17 mouse cellular contexts compared by ENCODE assay signal in the genomic region with DNA sequence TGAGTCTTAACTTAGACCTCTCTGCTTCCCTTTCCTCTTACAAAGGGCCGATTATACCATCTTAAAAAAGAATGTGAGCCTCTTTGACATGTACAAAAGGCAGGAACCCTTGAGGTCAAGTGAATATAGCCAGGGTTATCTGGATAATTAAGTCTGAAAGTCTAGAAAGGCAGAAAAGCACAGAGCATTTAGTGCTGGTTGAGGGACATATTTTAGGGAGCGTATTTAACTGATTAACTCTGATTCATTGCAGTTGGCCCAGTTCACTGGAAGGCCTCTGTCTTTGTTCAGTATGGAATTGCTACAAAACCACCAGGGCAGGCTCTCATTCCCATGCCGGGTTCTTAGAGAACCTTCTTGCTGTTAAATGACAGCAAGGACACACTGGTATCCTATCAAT. TPM values are rescaled to one million over a fixed set of nuclear protein-coding genes. Genes with fewer than 3 reads are reported as not detected.
DNase-seq lines count a peak whose midpoint lies in the region; ATAC-seq lines count a peak whose summit lies in the region.
"Had no signal": no experiment of that assay in that cellular context is flagged by ENCODE, and none has a peak within 500 bp of the region (broad histone marks: within the 10 kb centered on the region; RNA-seq: fewer than 3 reads in every experiment).

No protein-coding gene starts in this region.

- 22% methylated on average over 3 of the region's 3 CpGs for WGBS in hindbrain, embryonic 11.5 days
- WGBS in hindbrain, embryonic 14.5 days: 16% methylated on average over 3 of the region's 3 CpGs
- 15% methylated on average over 3 of the region's 3 CpGs for WGBS in embryonic facial prominence, embryonic 13.5 days

- H3K9ac ChIP-seq in hindbrain, embryonic 11.5 days (ENCODE audit: low read depth, low read length): no peak overlapping the region
- H3K9ac ChIP-seq in hindbrain, embryonic 14.5 days: no peak overlapping the region
- H3K9ac ChIP-seq in embryonic facial prominence, embryonic 13.5 days: no peak overlapping the region
- H3K9ac ChIP-seq: embryonic facial prominence, embryonic 15.5 days; forebrain, postnatal 0 days had no signal

- no peak overlapping the region for H3K4me3 ChIP-seq in hindbrain, embryonic 11.5 days (ENCODE audit: low read depth, low read length)
- no peak overlapping the region for H3K4me3 ChIP-seq in hindbrain, embryonic 14.5 days (replicated peaks; ENCODE audit: low read length)
- no peak overlapping the region for H3K4me3 ChIP-seq in embryonic facial prominence, embryonic 13.5 days
- H3K4me3 ChIP-seq: embryonic facial prominence, embryonic 15.5 days had no signal

- no peak overlapping the region for H3K4me2 ChIP-seq in hindbrain, embryonic 11.5 days (replicated peaks; ENCODE audit: low read depth, low read length)
- no peak overlapping the region for H3K4me2 ChIP-seq in hindbrain, embryonic 14.5 days (replicated peaks)
- H3K4me2 ChIP-seq in embryonic facial prominence, embryonic 13.5 days: no peak overlapping the region
- H3K4me2 ChIP-seq: embryonic facial prominence, embryonic 15.5 days had no signal

- H3K27ac ChIP-seq in hindbrain, embryonic 11.5 days (ENCODE audit: low read depth, low read length): no peak overlapping the region
- no peak overlapping the region for H3K27ac ChIP-seq in hindbrain, embryonic 14.5 days
- H3K27ac ChIP-seq in embryonic facial prominence, embryonic 13.5 days: peak overlapping the region; percentile 69; the same call in 1 of the 2 replicates
- H3K27ac ChIP-seq: hindbrain, postnatal 0 days had no signal

- no peaks in the 10 kb centered on the region for H3K36me3 ChIP-seq in hindbrain, embryonic 11.5 days (ENCODE audit: control insufficient read depth, insufficient read depth, low read length)
- no peaks in the 10 kb centered on the region for H3K36me3 ChIP-seq in hindbrain, embryonic 14.5 days (replicated peaks; ENCODE audit: control insufficient read depth, insufficient read depth)
- no peaks in the 10 kb centered on the region for H3K36me3 ChIP-seq in embryonic facial prominence, embryonic 13.5 days
- H3K36me3 ChIP-seq: embryonic facial prominence, embryonic 15.5 days had no signal

- DNase-seq in hindbrain, embryonic 11.5 days (ENCODE audit: low spot score): peak; percentile 17
- no peak for DNase-seq in hindbrain, embryonic 14.5 days (ENCODE audit: low spot score)
- DNase-seq in 3T3-L1 (ENCODE audit: low read depth, low spot score) (peak; percentile 38), NIH3T3 (ENCODE audit: low read depth) (peak; percentile 42)
- no peak for DNase-seq in frontal cortex, postnatal 36 days (ENCODE audit: low spot score in 2 of 2)
- no peak for DNase-seq in frontal cortex, adult 2 months (ENCODE audit: extremely low spot score in 1 of 2, low spot score in 1 of 2)
- no peak for DNase-seq in urinary bladder, postnatal 14 days (ENCODE audit: low spot score)
- DNase-seq: cerebellum, adult 18-20 months; forebrain, postnatal 0 days; gastrocnemius, postnatal 14 days; kidney, postnatal 10 days; left cerebral cortex, postnatal 4 days; thymus, adult 18-20 months had no signal

- no peak for ATAC-seq in hindbrain, embryonic 11.5 days (ENCODE audit: low FRiP score)
- ATAC-seq in hindbrain, embryonic 14.5 days (ENCODE audit: low FRiP score): no peak
- no peak for ATAC-seq in embryonic facial prominence, embryonic 13.5 days (ENCODE audit: insufficient number of reproducible peaks, insufficient read depth, low FRiP score, low TSS enrichment, low read depth)
- ATAC-seq: forebrain, postnatal 0 days; hindbrain, postnatal 0 days; Patski had no signal

- H3K4me1 ChIP-seq in hindbrain, embryonic 11.5 days (replicated peaks; ENCODE audit: control insufficient read depth, insufficient read depth, low read length): no peaks in the 10 kb centered on the region; the same call in 1 of the 2 replicates
- 0 out of 2 replicates have a peak, but pooled peaks cover 8% of the 10 kb centered on the region for H3K4me1 ChIP-seq in hindbrain, embryonic 14.5 days (replicated peaks; ENCODE audit: control insufficient read depth, insufficient read depth, low read length)
- H3K4me1 ChIP-seq in embryonic facial prominence, embryonic 13.5 days: peaks cover 27% of the 10 kb centered on the region

- H3K9me3 ChIP-seq in hindbrain, embryonic 11.5 days (ENCODE audit: control insufficient read depth, low read length): no peaks in the 10 kb centered on the region
- no peaks in the 10 kb centered on the region for H3K9me3 ChIP-seq in hindbrain, embryonic 14.5 days (ENCODE audit: control insufficient read depth, low read length)
- H3K9me3 ChIP-seq in embryonic facial prominence, embryonic 13.5 days: no peaks in the 10 kb centered on the region
- H3K9me3 ChIP-seq: embryonic facial prominence, embryonic 15.5 days had no signal

- H3K27me3 ChIP-seq in hindbrain, embryonic 11.5 days (ENCODE audit: control insufficient read depth, insufficient read depth, low read length): no peaks in the 10 kb centered on the region
- no peaks in the 10 kb centered on the region for H3K27me3 ChIP-seq in hindbrain, embryonic 14.5 days (ENCODE audit: control insufficient read depth, insufficient read depth, low read length)
- no peaks in the 10 kb centered on the region for H3K27me3 ChIP-seq in embryonic facial prominence, embryonic 13.5 days
- H3K27me3 ChIP-seq: embryonic facial prominence, embryonic 15.5 days; Patski had no signal

RNA-seq across cellular contexts. Expression of a gene that starts 36.2 kb away (rescaled TPM):
- polyA plus RNA-seq in hindbrain, embryonic 11.5 days (2014; fragmentation: Nextera tagmentation; extraction: Ambion mirVana): 22.9 and 33.9 TPM in 2 replicates
- 51.9 and 52.7 TPM in 2 replicates for polyA plus RNA-seq in hindbrain, embryonic 14.5 days (2014; fragmentation: Nextera tagmentation; extraction: Ambion mirVana)
- polyA plus RNA-seq in embryonic facial prominence, embryonic 13.5 days (2015; fragmentation: Nextera tagmentation; extraction: Ambion mirVana): 19.0 and 19.7 TPM in 2 replicates
- 52.0 TPM in 2 replicates for polyA plus RNA-seq in frontal cortex, adult 2 months (2012; rRNA removed)

Comparison
In these comparisons a context has a peak if more than half of its experiments do, and no peak if none do; other contexts are left out.
1. DNase-seq: peak in hindbrain, embryonic 11.5 days (single experiment), 3T3-L1 (single experiment) and NIH3T3 (single experiment); none in hindbrain, embryonic 14.5 days (single experiment), frontal cortex, postnatal 36 days (0 of 2), frontal cortex, adult 2 months (0 of 2) and urinary bladder, postnatal 14 days (single experiment).